Mouse (Mus musculus) R1 (cell line): Measurements from ENCODE around the gene Ttc41.

ENCODE experiments used
- DNase-seq: peaks from one replicate; pipeline ENCODE4 v3.0.0-alpha.2; 2018; ENCODE audit warnings: low read depth, low spot score

Gene Ttc41

DNA sequence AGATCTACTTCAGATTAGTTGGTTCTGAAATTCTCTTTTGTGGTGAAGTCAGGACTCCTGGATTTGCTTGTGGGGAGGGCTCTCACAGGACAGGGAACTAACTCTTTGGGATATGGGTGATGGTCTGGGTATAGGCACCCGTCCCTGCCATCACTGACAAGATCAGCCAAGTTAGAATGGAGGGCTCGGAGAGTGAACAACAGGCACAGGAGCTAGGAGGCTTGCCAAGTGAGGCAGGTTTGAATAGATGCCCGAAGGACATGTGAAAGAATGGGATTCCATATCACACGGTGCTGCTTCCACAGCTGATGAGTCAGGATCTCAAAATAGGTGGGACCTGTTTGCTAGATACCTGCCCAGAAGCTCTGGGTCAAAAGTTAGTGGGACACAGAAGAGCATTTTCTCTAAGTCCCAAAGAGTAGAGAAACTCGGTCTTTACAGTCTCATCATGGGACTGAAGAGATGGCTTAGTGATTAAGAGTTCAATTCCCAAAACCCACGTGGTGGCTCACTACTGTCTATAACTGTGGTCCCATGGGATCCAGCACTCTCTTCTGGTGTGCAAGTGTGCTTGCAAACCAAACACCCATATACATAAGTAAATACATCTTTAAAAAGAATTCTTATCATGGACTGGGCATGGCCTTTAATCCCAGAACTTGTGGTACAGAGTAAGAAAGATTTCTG, 50.3 kb downstream of the Ttc41 start:
- DNase-seq: no peak

DNA sequence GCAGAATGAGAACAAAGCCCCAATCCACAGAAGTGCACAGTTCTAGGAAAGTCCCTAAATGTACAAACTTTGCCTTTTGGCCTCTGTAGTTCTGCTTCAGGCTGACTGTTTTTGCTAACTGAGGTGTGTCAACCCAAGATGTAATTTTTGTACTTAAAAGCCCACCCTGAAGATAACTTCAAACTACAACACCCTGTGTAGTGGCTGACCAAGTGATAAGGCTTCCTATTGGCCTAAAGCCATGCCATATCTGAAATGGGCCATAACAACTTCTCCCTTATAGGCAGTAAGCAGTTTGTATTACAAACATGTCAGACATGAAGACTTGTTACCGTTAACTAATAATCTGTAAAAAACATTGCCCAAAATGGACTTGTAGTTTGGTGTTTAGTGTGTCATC, 52.1 kb downstream of the Ttc41 start:
- no peak for DNase-seq

DNA sequence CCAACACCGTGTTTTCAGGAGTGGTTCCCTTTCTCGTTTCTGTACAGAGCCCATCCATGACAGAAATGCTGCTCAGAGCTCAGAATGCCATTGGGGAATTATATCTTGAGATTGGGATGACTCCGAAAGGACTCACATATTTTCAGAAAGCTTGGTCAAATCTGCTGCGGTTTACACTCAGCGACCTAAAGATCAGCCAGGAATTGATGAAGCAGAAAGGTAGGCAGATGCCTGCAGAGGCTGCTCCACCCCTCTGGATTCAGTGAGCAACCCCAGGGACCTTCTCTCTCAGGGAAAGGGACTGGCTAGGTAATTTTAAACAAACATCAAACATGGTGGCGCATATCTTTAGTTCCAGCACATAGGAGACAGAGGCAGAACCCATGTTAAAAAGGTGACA, 52.6 kb downstream of the Ttc41 start:
- DNase-seq: no peak

DNA sequence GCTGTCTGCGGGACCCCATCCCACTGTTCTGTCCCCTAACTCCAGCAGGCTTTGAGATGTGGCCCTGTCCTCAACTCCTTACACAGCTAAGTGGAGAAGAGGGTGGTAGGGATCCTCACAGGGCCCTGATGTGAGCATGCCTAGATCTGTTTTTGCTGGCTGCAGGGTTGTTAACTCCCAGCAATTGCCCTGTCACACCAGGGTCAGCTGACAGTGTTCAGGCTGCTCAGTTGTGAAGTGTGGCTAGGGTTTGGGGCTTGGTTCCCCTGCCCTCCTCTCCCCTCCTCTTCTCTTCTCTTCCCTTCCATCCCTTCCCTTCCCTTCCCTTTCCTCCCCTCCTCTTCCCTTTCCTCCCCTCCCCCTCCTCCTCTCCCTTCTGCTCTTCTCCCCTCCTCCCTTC, 55.6 kb downstream of the Ttc41 start:
- DNase-seq: no peak

DNA sequence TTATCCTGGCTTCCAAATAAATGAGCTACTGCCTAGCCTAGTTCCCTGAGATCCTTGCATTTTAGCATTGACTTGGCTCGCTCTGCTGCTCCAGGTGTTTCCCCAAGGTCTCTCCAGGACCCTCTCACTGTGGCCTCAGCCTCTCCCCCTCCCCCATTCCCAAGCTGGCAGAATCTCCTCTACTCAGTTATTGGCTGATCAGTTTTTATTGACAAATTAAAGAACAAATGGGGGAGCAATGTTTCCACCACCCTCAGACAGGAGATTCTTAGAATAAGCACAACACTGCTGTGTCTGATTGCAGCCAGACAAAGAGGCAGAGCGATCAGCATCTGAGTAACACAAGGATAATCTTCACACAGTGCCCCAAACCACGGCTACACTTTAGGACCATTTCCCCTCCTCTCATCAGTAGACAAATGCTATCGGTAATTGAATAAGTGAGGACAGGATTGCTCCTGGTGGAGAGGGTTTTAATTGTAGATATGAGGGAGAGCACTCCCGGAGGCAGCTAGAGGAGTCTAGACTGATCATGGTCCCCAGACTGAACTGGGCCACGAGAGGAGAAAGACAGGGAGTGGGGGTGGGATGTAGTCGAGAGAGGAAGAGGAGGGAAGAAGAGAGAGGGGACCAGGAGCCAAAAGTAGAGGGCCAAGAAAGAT, 56.2 kb downstream of the Ttc41 start:
- DNase-seq: peak; percentile 36

DNA sequence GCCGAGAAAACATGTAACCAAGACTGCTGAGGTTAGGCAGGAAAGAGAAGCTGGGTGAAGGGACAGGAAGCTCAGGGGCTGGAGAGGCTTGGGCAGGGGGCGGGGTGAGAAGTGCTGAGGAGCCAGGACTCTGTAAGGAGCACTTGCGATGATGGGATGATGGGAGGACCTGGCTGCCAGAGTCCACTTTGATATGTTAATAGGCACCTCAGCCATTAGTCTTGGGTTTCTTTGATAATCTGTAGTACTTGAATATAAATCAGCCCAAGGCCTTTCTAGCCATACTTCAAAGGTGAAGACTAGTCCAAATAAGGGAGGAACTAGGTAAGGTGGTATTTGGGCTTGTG, 56.7 kb downstream of the Ttc41 start:
- no peak for DNase-seq

DNA sequence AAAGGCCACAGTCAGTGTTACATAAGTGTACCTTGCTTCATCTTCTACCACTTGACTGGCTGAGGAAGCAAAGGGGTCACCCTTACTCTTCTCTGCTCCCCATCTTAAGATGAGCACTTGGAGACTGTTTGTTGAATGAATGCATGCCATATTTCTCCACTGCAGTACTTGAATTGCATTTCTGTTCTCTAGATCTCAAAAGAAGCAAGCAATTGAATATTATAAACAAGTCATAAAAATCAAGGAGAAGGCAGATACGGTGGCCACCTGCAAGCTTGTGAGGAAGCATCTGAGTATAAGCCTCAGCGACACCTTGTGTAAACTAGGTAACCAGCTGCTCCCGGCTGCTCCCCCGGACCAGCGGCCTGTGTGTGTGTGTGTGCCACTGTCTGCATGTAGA, 58.1 kb downstream of the Ttc41 start, which contains the start of gene Gm49358:
TSS of gene Gm49358 (plus strand) at position 301 of the 400 bp plus-strand sequence.
- no peak for DNase-seq

DNA sequence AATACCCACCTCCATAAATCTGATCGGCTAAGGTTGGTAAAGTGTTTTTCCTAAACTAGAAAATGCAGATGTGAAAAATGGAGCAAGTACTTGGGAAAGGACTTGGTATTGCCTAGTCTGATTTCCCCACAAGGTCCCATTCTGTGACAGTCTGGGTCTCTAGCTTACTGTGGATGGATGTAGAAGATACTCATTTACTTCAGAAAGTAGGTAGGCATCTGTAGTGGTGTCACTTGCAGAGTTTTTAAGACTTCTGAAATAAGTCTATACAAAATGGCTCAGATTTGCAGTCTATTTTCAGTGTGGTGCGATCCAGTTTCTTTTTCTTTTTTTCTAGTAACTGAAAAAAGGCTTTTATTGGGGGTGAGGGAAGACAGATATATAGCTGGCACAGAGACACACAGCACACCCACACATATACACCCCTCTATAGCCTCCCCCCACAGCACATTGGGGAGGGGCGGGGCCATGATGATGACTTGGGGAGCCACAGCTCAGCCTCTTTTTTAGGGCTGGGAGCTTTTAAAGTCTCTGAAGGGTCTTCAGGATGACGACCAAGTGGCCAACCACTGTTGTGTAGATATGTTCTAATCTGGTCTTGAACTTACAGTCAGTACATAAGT, 59.8 kb downstream of the Ttc41 start:
- no peak for DNase-seq

DNA sequence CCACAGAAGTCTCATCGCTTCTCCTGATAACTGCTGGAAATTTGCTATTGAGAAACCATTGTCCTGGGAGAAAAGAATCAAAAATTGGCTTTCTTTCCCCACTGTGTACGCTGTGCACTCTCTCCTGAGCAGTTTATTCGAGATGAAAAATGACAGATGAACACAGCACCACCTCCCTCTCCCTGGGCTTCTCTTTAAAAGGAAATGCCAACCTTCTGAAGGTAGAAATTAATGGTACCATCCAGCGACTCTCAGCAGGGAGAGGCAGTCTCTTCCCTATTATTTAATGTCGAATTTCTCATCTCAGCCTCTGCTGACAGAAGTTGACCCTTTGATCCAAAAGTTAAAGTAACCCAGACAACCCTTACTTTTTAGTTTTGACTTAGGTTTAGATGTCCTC, 63.6 kb downstream of the Ttc41 start:
- no peak for DNase-seq

DNA sequence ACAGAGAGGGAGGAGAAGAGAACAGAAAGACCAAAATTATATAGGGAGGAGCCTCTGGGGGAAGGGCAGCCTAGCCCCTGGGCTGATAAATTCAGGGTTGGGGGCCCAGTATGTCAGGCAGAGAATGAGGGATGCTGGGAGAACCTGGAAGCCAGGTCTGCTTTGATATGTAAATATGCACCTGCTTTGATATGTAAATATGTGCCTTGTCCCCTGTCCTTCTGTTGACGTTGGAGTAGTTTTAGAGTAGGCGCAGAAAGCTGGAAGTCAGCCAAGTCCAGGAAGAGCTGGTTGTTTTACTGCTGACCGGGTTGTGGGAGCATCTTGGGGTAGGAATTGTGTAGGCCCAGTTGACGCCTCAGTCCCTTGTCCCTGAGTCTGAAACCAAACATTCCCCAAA, 64.2 kb downstream of the Ttc41 start:
- DNase-seq: peak; percentile 81

DNA sequence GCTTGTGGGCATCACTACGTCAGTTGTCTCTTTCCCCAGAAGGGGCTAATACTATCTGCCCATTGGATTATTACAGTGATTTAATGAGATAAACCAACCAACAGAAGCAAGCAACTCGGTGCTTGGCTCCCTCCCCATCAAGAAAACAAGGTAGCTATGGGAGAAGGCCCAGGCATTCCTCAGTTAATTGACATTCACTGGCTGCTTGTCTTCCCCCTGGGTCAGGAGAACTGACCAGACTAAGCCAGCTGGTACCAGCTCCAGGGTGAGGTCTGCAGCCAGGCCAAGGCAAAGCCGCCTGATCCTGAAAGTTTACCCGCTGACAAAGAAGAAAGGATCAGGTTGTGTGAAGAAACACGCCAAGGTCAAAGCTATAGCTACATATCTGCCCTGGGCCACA, 66.1 kb downstream of the Ttc41 start:
- DNase-seq: no peak

DNA sequence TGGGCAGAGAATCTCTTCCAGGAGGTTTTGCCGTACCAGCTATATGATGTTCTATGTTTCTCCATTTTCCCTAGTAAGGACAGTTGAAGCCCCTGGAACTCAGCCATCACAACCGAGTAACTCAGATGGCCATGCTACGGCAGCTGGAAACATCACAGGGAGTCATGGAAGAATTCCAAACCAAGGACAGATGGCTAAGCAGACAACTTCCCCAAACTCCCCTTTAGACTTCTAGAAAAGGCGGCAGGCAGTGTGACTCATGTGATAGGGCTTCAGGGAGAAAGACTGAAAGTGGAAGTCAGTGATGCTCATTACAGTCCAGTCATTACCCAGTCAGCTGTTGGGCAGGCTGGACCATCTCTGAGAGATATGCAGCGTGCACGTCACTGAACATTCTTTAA, 66.6 kb downstream of the Ttc41 start:
- no peak for DNase-seq

DNA sequence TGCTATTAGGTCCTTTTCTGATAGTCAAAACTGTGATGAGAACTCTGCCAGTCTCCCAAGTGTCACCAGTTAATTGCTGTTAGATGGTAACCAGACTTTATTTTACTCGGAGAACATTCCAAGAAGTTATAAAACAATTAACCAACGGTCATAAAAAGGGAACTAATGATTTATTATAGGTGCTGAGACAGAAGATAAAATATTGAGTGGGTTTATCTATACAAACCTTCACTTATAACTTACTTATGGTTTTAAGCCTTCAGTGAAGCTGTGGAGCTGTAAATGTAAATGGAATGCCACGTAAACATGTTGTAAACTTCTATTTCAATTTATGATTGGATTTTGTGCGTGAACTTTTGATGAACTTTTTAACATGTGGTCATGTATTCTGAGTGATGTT, 67.7 kb downstream of the Ttc41 start:
- no peak for DNase-seq

DNA sequence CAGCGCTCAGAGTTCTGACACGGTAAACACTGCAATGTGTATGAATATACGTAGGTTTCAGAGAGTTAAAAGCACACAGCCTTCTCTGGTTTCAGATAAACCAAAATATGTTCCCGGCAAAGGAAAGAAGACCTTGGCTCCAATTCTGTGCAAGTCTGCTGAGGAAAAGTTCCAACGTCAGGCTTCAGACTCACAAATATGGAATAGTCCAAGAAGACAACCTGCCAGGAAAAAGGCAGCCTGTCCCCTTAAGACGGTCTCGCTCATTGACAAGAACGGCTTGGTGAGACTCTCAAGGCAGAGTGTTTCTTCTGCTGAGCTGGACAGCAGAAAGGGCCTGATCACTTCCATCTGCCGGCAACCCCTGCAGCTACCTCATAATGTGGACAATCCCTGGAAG, 70.7 kb downstream of the Ttc41 start:
- no peak for DNase-seq

DNA sequence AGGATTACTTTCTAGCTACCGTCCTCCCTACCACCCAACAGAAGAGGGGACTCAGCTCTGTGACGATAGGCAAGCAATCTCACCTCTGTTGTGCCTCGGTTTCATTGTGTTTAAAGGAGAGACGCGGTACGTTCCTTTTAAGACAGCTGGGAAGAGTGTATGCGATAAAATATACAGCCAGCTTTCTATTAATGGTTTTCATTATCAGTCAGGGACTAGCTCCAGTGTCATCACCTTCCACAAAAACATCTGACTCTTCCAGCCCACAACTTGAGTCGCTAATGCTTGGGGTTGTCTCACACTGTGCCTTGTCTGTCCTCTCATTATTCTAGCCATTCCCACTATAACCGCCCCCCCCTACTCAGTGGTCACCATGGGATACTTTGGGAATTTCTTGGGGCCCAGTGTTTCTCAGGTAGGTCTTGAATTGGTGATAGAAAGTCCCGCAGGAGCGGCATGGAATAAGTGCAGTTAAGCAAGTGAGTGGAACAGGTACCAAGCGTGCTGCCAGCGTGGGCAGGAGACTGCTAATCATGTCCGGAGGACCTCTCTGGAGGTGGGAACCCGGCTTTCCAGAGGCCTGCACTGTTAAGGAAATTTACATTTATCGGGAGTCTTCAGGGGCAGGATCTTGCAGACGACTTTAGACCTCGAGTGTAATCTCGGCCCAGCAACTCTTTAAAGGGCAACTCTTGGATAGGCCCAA, 72.2 kb downstream of the Ttc41 start:
- no peak for DNase-seq

DNA sequence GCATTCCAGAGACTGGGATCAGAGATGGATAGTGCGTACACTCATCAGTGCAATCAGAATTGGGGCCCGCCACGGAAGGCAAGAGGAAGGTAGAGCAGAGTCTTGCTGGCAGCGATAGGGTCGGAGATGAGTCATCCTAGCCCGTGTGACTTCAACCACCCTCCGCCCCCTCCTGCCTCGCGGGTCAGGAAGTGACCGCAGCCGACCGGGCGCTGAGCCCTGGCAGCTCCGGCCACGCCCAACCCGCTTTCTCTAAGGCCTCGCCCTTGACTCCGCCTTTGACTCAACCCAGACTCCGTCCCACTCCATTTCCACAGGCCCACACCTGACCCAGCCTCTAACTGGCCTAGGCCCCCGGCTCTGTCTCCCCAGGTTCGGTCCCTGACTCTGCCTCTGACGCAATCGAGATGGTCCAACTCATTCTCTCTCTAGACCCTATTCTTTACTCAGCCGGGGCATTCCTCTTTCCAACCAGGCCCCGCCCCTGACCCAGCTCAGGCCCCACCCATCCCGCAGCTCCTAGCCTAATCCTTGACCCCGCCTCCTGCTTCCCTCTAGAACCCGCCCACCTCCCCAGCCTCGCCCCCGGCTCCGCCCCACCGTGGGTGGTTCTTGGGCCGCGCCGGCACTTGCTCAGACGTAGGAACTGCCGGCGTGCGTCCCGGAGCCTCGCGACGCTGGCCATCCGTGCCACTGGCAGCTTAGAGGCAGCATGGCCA, 72.9 kb downstream of the Ttc41 start, which contains the start of gene Nt5dc3:
TSS of gene Nt5dc3 (plus strand) at position 608 of the 719 bp plus-strand sequence.
- DNase-seq: peak; percentile 93

DNA sequence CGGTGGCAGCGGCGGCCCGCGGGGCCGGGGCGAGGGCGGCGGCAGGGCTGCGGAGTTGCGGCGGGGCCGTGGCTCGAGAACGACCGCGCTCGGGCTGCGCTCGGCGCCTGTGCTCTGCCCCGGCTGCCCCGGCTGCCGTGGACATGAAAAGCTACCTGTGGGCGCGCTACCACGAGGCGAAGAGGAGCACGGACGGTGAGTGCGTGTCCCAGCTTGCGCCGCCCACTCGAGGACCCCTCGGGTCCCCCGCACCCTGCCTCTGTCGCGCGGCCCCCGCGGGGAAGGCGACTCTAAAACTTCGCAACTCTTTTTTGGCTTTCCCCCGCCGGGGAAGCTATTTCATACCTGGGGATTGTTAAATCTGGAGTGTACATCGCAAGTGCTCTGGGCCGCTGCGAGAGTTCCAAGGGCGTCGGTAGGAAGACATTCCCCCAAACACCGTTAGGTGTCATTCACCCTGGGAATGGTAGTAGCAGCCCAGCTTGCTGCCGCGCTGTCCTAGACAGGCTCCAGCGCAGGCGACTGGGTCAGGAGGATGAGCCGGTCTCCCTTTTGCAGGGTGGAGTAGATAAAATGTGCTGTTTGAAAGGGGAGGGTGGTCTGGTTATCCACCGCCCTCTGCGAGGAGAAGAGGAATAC, 73.6 kb downstream of the Ttc41 start:
- DNase-seq: peak; percentile 71

DNA sequence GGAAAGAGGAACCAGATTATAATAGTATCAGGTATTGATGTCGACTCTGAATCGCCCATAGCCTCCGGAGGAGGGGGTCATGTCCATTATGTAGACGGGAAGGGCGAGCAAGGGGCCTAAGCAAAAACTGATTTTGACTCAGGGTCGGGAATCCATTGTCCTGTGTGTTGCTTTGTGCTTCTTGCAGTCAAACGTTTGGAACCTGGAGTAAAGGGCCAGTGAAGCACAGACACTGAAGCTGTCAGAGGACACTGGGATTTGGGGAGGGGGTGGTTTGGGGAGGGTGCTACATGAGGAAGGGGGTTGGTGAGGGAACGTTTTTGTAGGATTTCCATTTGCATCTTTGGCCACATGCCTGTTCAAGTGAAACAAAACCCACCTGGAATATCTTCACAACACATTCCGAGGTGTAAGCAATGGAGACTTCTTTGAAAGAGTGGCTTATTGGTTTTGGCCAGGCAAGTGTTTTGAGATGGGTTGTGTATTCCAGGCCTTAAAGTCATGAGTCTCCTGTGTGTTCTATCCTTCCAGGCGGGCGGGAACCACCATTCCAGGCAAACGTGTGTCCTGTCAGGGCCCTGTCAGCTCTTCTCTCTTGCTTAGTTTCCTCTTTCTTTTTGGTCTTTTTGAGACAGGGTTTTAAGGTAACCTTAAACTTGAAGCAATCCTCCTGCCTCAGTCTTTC, 74.3 kb downstream of the Ttc41 start:
- DNase-seq: no peak

DNA sequence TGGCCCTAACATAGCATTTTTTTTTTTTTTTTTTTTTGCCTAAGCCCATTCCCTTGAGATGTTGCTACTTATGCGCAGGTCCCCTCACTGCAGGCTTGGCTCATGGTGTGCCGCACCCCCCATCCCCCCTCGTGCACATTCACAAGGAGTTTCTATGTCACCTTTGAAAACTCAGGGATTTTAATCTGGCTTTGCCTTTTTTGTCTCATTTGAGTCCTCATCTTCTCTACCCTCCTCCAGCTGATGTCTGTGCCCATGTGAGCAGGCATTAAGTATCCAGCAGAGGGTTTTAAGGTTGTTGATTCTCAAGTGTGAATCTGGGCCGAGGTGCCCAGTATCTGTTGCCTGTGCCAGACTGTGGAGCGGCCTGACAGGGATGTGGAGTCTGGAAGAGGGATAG, 76.0 kb downstream of the Ttc41 start:
- no peak for DNase-seq

DNA sequence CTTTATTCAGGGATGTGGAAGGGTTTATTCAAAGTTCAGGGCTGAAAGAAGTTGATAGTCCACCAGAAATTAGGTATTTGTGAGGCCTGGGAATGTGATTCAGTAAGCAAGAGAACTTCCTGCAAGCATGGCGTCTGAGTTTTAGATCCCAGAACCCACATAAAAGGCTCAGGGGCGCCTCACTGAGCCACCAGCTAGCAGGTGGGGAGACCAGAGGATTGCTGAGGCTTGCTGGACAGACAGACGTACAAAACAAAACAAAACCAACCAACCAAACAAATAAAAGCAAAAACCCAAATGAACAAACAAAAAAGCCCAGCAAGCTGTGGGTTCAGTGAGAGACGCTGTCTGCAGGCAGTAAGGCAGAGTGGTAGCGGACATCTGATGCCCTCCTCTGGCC, 77.0 kb downstream of the Ttc41 start:
- DNase-seq: no peak

DNA sequence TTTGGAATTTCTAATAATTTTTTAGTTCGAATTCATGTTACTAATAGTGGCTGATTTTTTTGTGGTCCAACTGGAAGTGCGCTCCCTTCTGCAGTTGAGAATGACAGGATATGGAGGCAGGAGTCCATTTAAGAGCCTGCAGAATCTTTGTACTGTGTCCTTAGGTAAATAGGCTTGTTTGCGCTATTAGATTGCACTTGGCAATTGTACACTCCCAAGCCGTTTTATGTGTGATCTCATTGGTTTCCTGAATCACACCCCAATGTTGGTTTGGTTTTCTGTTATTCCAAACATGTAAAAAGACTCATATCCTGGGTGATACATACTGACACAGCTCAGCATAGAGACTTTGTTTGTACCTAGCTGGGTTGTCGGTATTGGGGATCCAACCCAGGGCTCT, 78.0 kb downstream of the Ttc41 start:
- DNase-seq: no peak
